Mouse (Mus musculus) 416B (cell line): ENCODE results near the gene Gja4.

Experiments used
- DNase-seq: peaks from one replicate; pipeline ENCODE4 v3.0.0; 2011; ENCODE audit warnings: low read depth

Gene Gja4

GRCm38 (mm10) chr4:127313861-127314260 is at the start of gene Gja4:
Gene Gja4 (minus strand): TSS chr4:127314039.
- DNase-seq: peak; percentile 74

- peak; percentile 49 for DNase-seq
Measured at GRCm38 (mm10) chr4:127363331-127363730, 49.5 kb upstream of the Gja4 start.

- DNase-seq: peak; percentile 42
Measured at GRCm38 (mm10) chr4:127362520-127362919, 48.7 kb upstream of the Gja4 start.

- DNase-seq: no peak
Measured at GRCm38 (mm10) chr4:127358018-127358417, 44.2 kb upstream of the Gja4 start, which contains the start of gene Gjb5. Gene Gjb5 (minus strand): TSS chr4:127358181.

DNA sequence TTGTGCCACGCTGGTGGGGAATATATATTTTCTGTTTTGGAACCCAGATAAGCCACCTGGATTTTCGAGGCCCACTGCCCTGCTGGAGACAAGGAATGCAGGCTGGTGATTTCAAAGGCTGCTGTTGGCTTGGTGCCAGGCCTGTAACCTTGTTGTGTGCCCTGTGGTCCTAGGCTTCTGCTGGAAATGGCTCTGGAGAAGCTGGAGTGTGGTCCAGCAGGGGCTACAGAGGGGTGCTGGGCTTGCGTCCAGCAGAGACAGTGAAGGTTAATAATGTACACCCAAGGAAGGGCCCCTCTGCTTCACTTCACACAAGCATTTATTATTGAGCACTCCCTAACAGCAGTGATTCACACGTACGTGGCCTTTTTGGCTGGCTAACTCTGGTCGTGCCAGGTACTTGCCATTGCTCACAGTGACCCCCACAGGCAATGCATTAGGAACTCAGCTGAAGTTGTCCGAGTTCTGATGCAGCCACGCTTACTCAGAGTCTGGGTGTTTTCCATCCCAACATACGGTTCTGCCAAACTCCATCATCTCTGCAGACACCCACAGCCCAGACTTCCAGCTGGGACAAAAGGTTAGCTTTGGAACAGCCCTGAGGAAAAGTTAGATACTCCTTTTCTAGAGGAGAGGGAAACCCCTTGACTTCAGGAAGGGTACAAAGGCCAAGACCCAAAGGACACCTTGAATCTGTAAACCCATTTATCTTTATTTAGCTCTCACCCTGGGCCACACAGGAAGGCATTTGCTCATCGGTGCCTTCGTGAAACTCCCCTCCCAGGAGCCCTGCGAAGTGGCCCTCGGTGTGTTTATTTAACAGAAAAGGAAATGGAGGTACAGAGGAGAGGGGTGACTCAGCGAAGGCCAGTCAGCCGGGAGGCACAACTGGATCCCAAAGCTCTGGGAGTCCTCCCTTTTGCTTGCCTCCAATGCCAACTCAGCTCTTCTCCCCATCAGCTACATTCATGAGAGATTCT is 41.0 kb upstream of the Gja4 start:
- peak; percentile 8 for DNase-seq

- no peak for DNase-seq
Measured at GRCm38 (mm10) chr4:127353951-127354438, 40.2 kb upstream of the Gja4 start, which contains the start of gene Gjb4. Gene Gjb4 (minus strand): TSS chr4:127354081.

DNA sequence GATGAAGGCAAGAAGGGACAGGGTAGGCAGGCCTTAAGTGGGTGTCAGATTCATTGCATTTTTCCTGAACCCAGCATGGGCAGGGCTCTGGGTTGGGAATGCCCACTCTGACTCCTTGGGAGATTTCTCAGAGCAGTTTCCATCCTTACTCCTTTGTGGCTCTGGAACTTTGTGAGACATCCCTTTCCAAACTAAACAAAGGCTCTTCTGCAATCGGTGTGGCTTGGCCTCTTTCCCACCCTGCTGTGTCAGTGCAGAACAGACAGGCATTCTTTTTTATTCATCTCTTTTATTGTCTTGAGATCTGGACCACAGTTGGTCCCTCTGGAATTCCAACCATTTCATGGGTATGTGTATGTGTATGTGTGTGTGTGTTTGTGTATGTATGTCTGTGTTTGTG is 38.8 kb upstream of the Gja4 start:
- no peak for DNase-seq

DNA sequence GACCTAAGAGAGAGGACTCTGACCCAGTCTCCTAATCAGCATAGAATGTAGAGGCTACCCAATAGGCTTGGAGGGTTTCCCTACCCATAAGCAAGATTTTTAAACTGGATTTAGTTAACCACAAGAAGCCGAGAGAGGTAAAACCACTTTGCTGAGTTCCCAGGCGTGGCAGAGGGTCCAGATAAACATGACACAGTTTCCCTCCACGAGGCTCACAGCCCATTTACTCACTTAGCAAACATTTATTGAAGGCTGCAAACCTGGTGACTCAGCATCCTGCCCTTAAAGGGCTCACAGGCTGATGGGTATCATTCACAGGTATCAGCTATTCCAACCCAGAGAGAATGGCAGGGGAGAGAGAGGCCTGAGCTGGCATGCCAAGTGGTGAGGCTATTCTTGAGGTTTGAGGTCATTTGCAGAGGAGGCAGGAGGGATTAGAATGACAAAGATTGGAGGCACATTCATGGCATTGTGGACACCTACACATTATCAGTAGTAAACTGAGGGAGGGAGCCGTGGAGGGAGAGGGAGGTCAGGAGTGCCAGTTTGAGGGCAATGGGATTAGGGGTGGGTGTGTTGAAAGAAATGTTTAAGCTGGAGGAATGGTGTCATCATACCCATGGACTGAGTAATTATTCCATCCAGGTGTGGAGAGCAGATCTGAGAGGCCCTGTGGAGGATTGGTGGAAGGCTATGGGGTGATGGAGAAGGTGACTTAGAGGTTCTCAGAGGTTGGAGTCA is 35.9 kb upstream of the Gja4 start:
- DNase-seq: no peak

DNA sequence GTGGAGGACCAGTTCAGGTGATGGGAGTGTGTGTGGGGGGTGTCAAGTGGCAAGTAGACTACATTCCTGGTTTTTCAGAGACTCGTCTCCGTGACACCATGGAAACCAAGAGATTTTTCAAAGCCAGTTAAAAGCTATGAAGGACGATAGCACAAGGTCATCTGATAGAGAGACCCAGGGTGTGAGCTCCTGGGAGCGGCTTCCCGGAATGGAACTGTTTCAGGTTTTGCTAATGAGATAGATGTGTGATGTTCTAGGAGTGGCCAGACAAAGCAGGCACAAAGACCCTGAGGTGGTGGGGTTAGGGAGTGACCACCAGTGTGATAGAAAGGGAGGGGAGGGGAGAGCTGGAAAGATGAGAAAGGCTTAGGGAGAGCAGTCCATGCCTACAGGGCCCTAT is 31.2 kb upstream of the Gja4 start:
- no peak for DNase-seq

DNA sequence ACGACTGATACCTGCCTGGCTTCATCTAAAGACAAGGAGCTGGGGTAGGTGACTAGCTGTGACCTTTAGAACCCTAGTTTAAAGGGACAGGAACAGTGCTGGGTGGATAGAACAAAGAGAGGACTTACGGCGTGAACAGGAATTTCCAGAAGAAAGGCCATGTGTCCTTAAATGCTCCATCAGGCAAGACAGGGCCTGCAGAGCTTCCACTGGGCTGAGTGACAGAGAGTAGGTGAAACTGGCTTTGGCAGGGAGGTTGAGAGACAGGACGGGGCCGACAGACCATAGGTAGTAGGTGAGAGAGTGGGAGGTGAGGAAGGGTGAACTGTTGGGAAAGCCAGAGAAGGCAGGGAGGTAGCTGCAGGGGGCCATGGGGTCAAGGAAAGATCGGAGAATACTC is 27.5 kb upstream of the Gja4 start:
- DNase-seq: no peak

DNA sequence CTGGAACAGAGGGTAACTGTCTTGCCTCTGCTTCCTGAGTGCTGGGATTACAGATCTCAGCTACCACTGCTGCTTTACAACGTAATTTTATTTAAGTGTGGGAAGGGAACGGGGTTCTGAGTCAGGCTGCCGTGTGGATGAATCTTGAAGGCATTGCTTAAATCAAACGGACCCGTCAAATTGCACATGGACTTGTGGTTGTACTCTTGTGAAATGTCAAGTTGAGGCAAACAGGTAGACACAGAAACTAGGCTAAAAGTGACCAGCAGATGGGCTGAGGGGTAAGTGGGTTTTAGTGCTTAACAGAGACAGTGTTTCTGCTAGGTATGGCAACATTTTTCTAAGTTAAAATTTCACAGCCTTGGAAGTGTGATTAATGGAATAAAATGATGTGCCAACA is 23.8 kb upstream of the Gja4 start:
- no peak for DNase-seq

- DNase-seq: no peak
Measured at GRCm38 (mm10) chr4:127334870-127335504, 21.1 kb upstream of the Gja4 start.

GRCm38 (mm10) chr4:127331171-127331570 is 17.3 kb upstream of the Gja4 start:
- DNase-seq: no peak

GRCm38 (mm10) chr4:127330181-127331100 is 16.6 kb upstream of the Gja4 start, which contains the start of gene Gjb3:
Gene Gjb3 (minus strand): TSS chr4:127330844.
- DNase-seq: no peak

DNA sequence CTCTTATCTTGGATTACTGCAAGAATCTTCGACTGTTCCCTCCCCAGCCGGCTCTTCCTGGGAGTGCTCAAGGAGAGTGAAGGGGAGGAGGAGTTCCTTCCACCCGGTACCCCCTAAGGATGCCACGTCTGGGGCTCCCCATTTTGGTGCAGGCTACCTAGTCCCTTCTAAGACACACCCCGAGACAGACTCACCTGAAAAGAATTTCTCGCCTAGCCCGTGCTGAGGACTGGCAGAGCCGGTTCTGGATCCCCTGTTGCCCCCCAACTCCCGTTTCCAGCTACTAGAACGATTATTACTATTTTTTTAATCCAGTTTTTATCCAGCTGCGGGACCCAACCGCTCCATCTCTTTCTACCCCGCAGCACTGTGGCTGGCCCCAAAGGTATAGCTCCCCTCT is 15.9 kb upstream of the Gja4 start:
- DNase-seq: no peak

- no peak for DNase-seq
Measured at GRCm38 (mm10) chr4:127329046-127329445, 15.2 kb upstream of the Gja4 start.

GRCm38 (mm10) chr4:127328378-127328777 is 14.5 kb upstream of the Gja4 start:
- peak; percentile 39 for DNase-seq

DNA sequence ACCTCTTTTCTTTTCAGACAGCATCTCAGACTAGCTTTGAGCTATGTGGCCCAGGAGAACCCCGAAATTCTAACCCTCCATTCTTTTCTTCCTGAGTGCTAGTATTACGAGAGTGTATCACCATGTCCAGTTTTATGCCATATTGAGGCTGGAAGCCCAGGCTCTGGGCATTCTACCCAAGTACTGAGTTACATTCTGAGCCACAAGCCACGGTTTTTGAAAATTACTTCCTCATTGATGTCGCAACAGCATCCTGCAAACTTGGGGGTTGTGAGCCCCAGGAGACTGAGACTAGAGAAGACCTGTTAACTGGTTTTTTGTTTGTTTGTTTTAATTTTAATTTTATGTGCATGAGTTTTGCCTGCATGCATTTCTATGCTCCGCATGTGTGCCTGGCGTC is 13.9 kb upstream of the Gja4 start:
- DNase-seq: peak; percentile 81

GRCm38 (mm10) chr4:127327258-127327657 is 13.4 kb upstream of the Gja4 start:
- DNase-seq: peak; percentile 65

GRCm38 (mm10) chr4:127325276-127325675 is 11.4 kb upstream of the Gja4 start:
- no peak for DNase-seq

DNA sequence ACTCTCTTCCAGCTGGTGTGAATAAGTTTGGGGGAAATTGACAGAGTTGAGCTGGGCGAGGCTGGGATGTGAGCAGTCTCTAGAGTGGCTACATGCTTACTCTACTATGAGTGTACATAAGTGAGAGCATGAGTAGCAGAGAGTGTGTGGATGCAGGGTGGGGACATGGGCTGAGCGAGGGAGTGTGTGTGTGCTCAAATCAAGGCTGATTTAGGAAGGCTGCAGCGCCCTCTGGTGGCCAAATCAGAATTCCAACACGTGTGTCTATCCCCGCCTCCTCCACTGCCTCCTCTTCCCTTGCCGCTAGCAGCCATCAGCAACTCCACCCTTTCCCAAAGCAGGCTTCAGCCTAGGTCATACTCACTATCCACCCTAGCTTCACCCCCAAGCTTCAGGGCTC is 10.9 kb upstream of the Gja4 start:
- peak; percentile 88 for DNase-seq
